Mouse (Mus musculus): ENCODE measurements around the gene Six1. TPM values are rescaled to one million over a fixed set of nuclear protein-coding genes. Genes with fewer than 3 reads are reported as not detected.
A peak's percentile ranks its signal among the peaks of the same experiment; 100 is the strongest.

The Six1 gene
- polyA plus RNA-seq, 2 experiments from 2014 or later: not detected

DNA sequence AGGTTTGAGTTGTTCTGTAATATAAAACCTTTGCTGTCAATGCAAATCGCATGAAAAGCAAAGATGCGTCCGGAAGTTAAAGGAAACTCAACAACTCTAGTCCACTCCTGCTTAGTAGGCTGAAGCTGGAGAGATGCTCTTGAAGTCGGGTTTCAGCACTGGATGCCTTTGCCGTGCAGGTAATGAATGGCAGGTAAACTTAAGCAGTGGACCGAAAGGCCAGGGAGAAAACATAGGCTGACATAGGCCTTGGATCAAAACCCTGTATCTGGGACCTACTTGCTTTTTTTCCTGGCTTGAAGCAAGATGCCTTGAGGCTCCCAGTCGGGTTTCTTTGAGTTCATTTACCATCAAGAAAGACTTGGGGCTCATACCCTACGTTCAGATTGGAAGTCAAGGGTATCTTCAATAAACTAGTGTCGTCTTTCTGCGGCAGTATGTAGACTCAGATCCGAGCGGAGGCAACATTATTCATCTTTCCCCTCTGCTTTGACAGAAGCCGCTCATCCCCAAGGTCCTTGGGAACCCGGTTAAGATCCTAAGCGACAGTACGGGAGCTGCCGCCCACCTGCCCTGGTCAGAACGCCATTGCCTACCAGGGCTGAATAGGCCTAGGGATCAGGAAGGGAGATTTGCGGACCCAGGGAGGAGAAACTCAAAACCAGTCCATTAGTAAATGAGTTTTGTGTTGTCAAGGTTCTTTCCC, 4.0 kb downstream of the Six1 start:
- no peak for ATAC-seq

DNA sequence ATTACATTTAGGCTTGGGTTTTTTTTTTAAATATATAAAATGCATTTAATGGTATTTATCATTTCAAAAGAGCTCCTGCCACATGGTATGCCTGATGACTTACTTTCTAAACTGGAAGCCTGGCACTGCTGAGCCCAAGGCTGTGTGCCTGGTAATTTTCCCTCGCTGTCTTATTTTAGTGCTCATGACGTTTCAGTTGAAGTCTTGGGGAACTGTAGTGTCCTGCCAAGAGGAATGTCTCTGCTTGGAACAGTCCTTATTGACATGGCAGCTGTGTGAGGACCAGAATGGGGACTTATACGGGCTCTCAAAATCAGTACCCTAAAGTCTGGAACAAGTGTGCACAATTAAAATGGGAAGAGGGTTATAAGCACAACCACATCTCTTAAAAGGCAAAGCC, 5.2 kb downstream of the Six1 start:
- no peak for ATAC-seq

DNA sequence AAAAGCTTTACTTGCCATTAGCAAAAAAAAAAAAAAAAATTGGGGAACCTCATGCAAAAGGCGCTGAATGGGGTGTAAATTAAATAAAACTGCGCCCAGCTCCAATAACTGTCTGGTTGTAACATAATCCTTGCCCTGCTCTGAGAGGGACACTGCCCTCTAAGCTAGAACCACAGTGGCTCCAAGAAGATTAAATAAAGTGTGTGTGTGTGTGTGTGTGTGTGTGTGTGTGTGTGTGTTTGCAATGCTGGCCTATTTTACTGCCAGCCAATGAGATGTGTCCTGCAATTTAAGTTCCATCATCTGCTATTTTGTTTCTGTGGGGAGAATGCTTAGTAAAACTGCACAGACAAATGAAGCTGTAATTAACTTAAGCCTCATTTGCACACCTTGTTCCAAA, 6.1 kb downstream of the Six1 start:
- ATAC-seq: no peak

DNA sequence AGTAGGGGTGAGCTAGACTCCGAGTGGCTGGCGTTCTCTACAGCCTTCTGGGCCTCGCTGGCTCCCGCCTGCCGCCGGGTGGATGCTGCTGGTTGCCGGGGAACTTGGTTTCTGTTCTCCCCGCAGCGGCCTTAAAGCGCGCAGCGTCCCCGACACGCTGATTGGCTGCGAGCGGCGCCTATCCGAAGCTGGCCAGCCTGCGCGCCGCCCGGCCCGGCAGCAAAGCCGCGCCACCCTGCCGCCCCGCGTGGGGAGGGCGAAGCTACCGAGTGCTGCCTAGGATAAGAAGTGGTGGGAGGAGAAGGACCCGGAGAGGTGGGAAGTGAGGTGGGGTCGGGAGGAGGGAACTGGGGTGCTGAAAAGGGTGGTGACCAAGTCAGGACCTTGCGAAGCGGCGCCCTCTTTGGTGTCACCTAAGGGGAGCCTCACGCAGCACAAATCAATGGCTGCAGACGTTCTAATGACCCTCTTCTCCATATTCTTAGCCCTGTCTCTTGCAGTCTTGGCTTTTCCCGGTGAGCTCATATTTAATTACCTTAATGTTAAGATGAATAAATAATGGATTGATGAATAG, 7.0 kb downstream of the Six1 start:
- ATAC-seq: peak; percentile 56

DNA sequence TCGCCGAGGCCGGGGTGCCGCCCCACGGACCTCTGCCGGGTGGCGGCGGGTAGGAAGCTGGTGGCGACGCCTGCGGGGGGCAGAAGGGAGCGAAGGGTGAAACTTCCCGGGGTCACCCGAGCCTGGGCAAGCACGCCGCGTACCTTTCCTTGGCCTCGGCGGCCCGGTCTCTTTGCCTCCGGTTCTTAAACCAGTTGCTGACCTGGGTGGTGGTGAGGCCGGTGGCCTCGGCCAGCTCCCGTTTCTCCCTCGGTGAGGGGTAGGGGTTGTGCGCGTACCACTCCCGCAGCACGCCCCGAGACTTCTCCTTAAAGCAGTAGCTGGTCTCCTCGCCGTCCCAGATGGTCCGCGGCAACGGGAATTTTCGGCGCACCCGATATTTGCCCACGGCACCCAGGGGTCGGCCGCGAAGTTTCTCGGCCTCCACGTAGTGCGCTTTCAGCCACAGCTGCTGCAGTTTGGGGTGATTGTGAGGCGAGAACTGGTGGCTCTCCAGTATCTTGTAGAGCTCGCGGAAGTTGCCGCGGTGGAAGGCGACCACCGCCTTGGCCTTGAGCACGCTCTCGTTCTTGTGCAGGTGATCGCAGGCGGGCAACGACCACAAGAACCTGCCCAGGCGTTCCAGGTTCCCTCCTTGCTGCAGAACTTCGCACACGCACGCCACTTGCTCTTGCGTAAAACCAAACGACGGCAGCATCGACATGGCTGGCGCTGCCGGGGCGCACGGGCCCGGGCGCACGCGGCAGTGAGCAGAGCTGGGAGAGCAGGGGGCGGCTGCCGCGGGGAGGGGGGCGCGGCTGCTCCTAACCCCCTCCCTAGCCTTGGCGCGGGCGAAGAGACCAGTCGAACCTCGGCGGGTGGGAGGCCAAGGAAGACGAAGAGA, 7.7 kb downstream of the Six1 start:
- no peak for ATAC-seq

DNA sequence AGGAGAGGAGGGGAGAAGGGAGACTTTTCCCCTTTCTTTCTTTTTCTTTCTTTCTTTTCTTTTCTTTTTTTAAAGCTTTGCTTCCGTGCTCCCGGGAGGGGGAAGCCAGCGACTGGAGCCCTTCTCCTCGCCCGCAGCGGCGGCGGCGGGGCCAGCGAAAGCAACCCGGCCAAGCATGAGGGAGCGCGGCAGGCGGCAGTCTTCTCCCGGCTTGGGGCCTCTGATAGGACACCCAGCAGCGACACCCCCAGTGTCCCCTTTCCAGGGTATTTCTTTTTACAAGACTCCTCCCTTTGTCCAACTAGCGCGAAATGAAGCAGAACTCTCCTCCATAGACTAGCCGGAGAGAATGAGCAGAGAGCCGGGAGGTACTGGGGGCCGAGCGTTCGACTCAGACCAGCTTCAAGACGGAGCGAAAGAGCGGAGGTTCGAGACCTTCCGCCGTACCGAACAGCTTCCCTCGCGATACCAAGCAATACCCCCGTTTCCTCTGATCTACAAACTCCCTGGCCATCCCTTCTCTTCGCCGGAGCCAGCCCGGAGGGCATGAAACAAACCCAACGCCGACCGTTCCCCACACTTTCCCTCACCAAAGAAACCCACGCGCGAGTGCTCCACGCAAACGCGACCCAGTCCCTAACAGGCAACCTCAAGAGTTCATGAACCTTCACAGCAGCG, 8.5 kb downstream of the Six1 start:
- no peak for ATAC-seq

DNA sequence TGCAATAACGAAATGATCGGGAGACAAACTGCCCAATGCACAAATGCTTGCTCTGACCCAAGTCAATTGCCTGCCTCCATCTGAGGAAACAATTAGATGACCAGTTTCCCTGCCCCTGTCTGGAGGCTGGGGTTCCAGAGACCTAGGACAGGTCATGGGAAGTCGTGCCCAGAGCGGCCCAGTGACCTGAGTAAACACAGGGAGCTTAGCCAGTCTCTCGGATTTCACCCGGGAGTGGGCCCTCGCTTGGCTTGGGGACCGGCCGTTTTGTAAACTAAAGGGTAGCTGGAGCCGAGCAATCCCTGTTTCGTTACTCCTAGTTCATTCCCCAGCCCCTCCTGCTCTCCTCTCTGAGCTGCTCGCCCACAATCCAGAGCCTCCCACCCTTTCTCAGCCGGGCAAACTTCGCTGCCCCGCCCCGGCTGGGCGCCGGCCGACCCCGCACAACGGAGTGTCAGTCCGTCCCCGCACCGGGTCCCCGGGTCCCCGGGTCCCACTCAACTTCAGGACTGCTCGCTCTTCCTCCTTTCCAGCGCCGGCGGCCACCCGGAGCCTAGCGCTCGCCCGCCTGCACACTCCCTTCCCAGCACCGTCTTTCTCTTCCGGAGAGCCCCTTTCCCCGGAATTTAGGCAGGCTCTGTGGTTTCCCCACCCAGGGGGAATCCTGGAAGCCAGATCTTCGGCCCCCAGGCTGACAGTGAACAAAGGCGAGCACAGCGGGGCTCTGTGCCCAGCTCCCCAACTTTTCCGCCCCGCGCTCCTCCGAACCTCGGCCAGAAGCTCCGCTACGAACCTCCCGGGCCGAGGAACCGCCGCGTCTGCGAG, 9.3 kb downstream of the Six1 start:
- ATAC-seq: no peak

DNA sequence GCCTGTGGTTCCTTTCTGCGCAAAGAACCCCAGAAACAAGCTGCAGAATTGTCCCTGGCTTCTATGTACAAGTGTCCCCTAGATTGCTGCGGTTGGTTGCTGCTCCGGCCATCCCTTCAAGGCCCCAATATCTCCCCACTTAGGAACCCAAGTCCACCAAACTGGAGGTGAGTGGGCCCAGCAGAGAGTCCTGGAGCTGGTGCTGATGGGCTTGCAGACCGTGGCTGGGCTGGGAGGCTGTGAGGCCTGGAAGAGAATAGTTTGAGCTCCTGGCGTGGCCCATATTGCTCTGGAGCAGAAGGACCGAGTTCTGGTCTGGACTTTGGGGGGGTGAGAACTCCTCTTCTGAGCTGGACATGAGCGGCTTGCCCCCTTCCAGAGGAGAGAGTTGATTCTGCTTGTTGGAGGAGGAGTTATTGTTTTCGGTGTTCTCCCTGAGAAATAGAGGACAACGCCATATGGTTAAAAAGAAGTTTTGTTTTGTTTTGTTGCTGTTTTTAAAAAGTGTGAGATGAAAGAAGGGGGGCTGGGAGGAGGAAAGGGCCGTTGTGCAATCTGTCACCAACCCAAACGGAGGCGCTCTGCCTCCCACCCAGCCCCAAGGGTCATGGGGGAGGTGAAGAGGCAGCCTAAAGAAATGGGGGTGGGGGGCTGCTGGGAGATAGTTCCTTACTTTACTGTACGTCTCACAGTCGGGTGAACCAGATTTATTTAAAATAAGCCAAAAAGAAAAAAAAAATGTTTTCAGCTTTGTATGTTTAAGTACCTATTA, 10.1 kb downstream of the Six1 start:
- no peak for ATAC-seq

DNA sequence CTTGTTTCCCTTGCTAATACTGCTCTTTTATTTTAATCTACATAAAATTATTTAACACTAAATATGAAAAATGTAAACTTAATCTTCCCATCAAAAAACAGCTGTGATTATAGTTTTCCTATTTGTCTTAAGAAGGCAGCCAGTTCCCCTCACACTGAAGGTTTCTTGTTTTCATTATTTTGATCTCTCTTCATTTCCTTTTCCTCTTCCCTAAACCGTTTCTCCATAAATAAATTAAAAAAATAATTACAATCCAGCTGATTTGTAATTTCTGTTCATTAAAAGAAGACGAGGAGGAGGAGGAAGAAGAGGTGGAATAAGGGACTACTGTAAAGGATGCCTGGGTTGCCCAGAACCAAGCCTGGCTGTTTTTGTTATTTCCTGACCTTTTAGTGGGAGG, 10.8 kb downstream of the Six1 start:
- ATAC-seq: no peak

DNA sequence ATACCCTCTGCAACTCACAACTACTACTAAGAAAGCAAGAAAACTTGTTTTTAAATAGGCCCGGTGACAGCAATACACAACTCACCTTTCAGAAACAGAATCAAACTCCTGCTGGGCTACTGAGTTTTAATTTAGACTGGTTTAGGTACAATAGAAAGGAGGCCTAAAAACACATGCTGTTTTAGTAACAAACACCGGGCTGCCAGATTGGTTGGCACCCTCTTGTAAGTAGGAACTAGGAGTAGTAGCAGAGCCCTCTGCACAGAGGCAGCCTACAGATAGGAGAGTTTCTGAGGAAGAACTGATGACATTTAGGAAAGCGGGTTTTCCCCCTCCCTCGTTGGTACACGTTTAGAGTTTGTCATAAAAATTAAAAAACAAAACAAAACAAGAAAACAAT, 11.3 kb downstream of the Six1 start:
- no peak for ATAC-seq

DNA sequence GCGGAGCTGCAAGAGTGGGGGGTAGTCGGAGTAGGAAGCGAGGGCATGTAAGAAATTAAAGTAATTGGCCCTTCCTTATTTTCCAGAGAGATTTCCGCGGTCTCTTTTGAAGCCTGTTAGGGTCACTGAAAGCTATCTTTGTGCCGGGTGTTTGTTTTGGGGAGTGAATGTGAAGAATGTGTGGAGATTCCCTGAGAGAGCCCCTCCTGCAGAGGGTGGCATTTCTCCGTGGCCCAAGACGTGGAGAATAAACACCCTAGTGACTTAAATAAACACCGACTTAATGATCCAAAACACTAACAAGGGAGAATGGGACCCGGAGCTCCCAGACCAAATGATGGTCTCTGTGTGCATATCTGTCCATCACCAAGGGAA, 12.4 kb downstream of the Six1 start:
- ATAC-seq: no peak

DNA sequence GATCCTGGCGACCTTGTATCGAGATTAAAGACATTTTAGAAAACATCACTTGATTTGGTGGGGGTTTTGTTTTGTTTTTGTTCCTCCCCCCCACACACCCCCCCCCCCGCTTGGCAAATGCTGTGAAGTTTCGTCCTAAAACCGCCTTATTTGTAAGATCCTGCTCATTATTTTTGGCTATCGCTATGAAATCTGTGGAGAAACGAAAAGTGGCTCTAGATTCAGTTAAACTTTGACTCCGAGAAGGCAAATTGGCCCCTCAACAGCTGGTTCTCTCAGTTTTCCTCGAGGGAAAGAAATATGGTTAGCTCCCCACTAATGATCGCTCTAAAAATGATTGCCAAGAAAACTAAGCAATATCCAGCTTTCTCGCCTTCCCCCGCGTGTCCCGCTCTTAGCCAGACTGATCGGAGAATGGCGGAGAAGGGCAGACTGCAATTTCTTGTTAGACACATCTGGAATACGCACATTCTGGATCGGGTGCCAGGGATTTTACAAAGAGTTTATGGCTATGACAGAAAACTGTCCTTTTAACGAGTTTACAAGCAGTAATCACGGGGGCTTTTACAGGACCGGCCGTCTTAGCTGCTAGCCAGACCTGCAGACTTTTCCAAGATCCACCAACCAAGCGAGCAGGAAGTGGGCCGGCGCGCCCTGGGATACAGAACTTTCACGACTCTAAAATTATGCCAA, 13.0 kb downstream of the Six1 start:
- ATAC-seq: no peak

DNA sequence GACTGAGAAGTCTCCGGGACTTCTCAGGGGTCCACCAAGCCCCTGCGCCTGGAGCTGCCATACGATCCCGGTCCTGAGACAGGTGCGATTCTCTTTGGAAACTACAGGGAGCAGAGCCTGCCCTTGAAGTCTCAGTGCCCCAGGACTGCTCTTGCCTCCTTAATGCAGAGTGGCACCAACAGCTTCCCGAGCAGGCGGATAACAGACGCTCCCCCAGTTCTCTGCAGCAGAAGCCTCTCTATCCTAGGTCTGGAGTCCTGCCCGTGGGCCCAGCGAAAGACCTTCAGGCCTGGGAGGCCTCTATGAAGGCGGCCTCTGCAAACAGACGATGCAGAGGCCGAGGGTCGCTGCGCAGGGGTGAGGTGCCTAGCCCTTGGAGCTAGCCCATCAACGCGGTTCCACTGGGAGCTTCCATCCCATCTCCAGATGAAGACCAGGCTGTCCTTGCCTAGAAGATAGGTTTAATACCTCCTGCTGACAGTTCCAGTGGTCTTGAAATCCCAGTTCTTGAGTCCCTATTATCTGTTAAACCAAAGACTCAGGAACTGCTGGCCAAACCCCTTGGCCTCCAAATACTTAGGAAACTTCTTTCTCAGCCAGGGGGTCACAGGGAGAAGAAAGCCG, 13.6 kb downstream of the Six1 start:
- ATAC-seq: no peak

DNA sequence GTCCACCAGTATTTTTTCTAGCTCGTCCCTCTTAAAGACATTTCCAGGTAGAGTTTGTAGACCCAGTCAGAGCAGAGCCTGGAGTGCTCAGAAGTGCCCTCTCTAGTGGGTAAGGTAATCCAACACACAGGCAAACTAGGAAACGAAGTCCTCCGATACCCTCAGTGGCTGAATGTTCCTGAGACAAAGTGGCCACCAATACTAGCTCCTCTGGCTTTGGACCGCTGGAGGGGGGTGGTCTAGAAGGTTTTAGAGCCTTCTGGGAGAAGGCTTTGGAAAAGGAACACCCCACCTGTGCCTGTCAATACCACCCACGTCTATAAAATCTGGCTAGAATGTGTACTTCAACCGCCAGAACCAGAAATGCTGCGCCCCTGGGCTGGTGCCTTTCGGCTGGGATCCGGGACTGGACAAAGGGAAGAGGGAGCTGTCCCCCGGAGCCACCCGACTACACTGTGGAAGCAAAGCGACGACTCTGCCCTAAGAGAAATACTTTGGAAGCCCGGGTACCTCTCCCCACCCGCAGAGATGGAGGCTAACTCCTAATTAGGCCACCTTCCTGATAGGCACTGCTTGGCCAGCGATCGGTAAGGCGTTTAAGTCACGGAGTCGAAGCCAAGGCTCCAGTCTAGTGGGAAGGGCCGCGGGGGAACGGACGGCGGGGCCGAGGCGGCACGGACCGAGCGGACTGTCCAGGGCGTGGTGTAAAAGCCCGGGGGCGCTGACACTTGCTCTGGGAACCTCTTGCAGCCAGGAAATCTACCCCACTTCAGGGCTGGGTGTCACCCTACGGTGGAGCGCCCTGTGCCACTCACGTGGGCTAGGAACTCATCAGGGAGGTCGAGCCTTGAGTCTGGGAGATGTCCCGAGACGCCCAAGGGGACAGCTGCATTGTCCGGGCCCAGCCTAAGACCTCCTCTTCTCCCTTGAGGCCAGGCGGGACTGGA, 14.4 kb downstream of the Six1 start:
- ATAC-seq: no peak

DNA sequence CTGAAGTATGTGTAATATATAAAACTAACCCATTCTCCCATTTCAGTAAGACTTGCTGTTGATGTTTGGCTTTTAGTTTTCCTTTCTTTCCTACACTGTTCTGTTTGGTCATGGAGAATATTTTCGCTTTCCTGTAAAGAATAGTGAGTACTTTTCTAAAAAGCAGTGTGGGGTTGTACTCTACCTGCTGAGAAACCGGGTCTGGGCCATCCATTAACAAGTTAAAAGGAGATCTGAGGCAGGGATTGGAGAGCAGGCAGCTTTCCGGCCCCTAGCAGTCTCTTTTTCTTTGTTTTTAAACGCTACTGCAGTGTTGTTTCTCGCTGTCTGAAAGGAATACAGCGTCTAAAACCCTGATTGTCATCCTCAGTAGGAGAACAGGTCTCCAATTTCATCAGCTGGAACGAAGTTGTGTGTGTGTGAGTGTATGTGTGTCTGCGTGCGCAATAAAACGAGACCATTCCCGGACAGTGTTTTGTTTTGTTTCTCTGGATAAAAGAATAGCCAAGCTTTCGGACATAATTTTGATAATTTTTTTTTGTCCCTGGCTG, 15.2 kb downstream of the Six1 start:
- ATAC-seq: no peak

DNA sequence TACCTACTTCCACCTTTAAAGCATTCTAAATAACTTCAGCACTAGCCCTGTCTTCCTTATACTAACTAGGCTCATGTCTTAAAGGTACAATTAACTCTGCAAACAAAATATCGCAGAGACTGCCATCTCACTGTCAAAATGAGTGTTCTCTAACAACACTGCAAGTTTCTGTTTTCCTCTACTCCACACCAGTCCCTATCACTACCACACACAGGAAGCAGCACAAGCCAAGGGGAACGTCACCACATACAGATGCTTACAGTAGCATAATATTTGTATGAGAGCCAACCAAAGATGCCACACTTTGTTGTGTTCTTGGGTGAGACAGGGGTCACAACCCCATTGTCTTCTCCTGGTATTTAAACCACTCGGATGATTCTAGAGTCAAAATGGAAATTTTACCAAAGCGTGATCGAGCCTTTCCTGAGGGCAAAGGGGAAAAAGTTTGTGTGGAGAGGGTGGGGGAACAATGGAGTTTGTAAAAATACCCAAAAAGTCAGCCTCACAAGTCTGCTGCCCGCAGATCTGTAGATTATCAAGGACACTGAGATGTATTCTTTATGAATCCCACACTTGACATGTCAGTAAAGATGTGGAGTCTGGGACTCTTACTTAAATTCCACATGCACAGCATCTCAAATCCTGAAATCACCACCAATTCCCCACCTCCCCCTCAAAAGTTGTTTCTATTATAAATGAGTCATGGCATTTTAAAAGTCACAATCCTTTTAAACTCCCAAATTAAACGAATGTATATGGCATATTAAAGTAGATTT, 16.1 kb downstream of the Six1 start:
- ATAC-seq: no peak

DNA sequence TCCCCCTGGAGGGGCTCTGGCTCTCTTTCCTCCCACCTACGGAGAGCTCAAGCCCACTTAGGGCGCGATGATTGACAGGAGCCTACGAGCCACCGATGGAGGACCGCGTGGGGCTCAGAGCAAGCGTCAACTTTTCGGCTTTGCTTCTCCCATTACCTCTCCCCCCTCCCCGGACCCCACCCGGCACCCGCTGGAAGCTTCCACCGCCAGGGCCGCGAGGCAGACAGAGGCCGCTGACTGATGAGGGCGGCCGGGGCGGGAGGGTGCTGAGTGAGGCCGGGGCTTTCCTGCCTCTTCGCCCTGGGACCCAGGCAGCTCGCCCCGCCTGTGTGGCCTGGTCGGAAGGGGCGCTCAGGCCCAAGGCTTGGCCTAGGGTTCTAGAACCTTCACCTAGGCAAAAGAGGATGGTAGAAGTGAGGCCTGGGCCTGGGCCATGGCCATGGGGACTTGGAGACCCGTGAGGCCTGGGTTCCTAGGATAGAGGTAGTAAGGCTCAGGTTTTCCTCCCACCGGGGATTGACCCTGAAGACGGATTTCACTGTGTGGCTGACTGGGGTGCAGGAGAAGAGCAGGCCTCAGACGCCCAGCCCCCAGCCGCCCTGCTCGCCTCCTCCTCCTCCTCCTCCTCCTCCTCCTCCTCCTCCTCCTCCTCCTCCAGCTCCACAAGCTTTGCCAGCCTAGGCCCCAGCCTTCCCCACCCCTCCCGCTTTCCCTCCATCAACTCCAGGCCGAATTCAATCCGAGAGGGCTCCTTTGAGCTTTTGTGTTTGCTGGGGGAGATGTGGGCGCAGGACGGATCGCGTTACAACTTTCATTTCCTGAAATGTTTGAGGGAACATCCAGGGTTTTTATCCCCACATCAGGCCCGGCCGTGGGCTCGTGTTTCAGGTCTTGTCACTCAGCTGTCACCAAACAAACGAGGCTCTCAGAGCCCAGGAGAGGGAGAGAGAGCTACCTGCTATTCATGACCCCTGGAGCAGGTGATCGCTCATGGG, 18.5 kb downstream of the Six1 start:
- no peak for ATAC-seq
